Mouse (Mus musculus) 3T3-L1 (cell line): ENCODE measurements around the gene Rnf220.

Source experiments
- DNase-seq: peaks from one replicate; pipeline ENCODE4 v3.0.0-alpha.2; 2015; ENCODE audit warnings: low read depth, low spot score

Gene Rnf220

GRCm38 (mm10) chr4:117438064-117438463 is 58.8 kb downstream of the Rnf220 start:
- no peak for DNase-seq

GRCm38 (mm10) chr4:117436995-117437660 is 59.7 kb downstream of the Rnf220 start:
- no peak for DNase-seq

- no peak for DNase-seq
Observed at GRCm38 (mm10) chr4:117434336-117434735, 62.5 kb downstream of the Rnf220 start.

GRCm38 (mm10) chr4:117429604-117430003 is 67.2 kb downstream of the Rnf220 start:
- DNase-seq: no peak

GRCm38 (mm10) chr4:117427540-117427939 is 69.3 kb downstream of the Rnf220 start:
- no peak for DNase-seq

- DNase-seq: no peak
Observed at GRCm38 (mm10) chr4:117421077-117421476, 75.8 kb downstream of the Rnf220 start.

GRCm38 (mm10) chr4:117416827-117417226 is 80.0 kb downstream of the Rnf220 start:
- DNase-seq: no peak

GRCm38 (mm10) chr4:117410049-117410410 is 86.8 kb downstream of the Rnf220 start:
- DNase-seq: no peak

GRCm38 (mm10) chr4:117409144-117410048 is 87.5 kb downstream of the Rnf220 start:
- DNase-seq: no peak

GRCm38 (mm10) chr4:117407945-117408344 is 88.9 kb downstream of the Rnf220 start:
- DNase-seq: no peak

GRCm38 (mm10) chr4:117405999-117406398 is 90.9 kb downstream of the Rnf220 start:
- no peak for DNase-seq

GRCm38 (mm10) chr4:117405211-117405610 is 91.6 kb downstream of the Rnf220 start:
- no peak for DNase-seq

GRCm38 (mm10) chr4:117403411-117403810 is 93.4 kb downstream of the Rnf220 start:
- DNase-seq: no peak

- DNase-seq: no peak
Observed at GRCm38 (mm10) chr4:117397128-117397527, 99.7 kb downstream of the Rnf220 start.

- no peak for DNase-seq
Observed at GRCm38 (mm10) chr4:117393027-117393426, 103.8 kb downstream of the Rnf220 start.

GRCm38 (mm10) chr4:117392391-117392790 is 104.5 kb downstream of the Rnf220 start:
- no peak for DNase-seq

GRCm38 (mm10) chr4:117391966-117392365 is 104.9 kb downstream of the Rnf220 start:
- no peak for DNase-seq

GRCm38 (mm10) chr4:117390850-117391795 is 105.7 kb downstream of the Rnf220 start:
- no peak for DNase-seq

- no peak for DNase-seq
Observed at GRCm38 (mm10) chr4:117389264-117390054, 107.4 kb downstream of the Rnf220 start.

- DNase-seq: no peak
Observed at GRCm38 (mm10) chr4:117385247-117385646, 111.6 kb downstream of the Rnf220 start.

- DNase-seq: peak; percentile 50
Observed at GRCm38 (mm10) chr4:117381846-117382245, 115.0 kb downstream of the Rnf220 start.
